Mouse (Mus musculus): ENCODE data around the gene Gapvd1.
"Not testable (repeated sequence)": the region's sequence is repeated elsewhere in the genome, so short reads cannot be mapped to it uniquely, and the experiment has no call there.

Gapvd1 gene

DNA sequence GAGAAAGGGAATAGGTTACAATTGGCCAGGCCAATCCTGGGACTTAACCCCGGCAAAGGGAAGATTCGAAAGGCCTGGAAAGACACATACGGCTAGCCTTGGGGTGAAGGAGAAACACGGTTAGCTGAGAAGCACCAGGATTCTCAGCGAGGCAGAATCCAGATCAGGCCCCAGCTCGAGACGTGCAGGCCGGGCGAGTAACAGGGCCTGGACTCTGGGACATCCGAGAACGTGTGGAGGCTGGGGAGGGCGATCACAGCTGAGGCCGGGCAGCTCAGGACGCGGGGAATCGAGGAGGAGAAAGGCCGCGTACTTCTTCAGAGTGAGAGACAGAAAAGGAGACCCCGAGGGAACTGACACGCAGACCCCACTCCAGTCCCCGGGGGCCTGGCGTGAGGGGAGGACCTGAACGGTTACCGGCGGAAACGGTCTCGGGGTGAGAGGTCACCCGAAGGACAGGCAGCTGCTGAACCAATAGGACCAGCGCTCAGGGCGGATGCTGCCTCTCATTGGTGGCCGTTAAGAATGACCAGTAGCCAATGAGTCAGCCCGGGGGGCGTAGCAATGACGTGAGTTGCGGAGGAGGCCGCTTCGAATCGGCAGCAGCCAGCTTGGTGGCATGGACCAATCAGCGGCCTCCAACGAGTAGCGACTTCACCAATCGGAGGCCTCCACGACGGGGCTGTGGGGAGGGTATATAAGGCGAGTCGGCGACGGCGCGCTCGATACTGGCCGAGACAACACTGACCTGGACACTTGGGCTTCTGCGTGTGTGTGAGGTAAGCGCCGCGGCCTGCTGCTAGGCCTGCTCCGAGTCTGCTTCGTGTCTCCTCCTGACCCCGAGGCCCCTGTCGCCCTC lies 16.6 kb upstream of the Gapvd1 start, which contains the start of gene Hspa5:
TSS of gene Hspa5 (plus strand) at position 603 of the 859 bp plus-strand sequence.
- DNase-seq (ENCODE audit: low read depth, low spot score): peak; percentile 98

DNA sequence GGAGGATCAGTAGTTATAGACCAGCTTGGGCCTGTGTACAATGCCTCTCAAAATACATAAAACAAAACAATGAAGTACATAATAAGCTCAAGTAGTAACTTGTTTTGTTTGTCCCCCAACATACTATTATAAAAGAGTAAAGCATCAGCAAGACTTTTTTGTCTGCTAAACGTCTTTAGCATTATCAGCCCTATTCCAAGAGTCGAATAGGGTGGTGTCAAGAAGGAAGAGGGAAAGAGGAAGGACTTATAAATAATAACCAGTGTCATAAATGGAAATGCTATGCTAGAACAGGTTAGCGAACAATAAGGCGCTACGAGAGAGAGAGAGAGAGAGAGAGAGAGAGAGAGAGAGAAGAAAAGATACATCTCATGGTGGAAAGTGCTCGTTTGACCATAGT lies 15.9 kb upstream of the Gapvd1 start:
- no peak for DNase-seq (ENCODE audit: low read depth, low spot score)

DNA sequence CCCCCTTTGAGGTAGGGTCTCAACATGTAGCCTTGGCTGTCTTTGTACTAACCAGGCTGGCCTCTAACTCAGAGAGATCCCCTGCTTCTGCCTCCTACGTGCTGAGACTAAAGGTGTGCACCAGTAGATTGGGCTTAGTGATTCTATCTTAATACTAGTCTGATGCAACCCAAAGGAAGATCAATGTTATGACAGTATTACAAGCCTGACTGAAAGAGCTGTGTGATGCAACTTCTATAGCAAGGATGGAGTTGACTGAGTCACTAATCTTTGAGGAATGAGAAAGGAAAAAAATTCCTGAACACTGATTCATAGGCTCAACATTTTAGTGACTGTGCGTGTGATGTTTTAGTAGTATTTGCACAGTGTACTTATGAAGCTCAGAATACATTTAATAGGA lies 15.0 kb upstream of the Gapvd1 start:
- DNase-seq (ENCODE audit: low read depth, low spot score): no peak

DNA sequence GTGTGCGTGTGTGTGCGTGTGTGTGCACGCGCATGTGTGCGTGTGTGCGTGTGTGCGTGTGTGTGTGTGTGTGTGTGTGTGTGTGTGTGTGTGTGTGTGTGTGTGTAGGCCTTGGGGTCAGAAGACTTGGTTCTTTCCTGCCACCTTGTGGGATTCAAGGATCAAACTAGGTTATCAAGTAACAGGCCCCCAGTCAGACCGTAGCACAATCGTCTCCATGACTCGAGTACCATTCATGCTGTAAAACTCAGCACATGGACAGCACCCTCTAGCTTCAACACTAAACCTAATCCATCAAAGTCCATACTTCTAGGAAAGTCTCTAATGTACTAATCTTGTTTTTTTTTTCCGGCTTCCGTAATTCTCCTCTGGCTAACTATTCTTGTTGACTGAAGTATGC lies 9.8 kb upstream of the Gapvd1 start:
- DNase-seq (ENCODE audit: low read depth, low spot score): no peak

DNA sequence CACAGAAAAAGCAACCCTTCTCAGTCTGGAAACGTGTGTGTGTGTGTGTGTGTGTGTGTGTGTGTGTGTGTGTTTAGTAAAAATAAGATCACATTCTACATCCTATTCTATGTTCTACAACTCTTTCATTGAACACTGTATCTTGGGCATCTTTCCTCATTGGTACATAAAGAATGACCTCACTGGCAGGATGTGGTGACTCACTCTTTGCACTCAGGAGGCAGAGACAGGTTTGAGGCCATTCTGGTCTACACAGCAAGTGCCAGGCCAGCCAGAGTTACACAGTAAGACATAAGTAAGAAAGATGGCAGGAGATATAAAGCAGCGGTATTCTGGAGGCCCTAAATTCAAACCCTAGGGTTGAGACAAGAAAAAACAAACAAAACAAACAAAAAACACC lies 7.8 kb upstream of the Gapvd1 start:
- no peak for DNase-seq (ENCODE audit: low read depth, low spot score)

DNA sequence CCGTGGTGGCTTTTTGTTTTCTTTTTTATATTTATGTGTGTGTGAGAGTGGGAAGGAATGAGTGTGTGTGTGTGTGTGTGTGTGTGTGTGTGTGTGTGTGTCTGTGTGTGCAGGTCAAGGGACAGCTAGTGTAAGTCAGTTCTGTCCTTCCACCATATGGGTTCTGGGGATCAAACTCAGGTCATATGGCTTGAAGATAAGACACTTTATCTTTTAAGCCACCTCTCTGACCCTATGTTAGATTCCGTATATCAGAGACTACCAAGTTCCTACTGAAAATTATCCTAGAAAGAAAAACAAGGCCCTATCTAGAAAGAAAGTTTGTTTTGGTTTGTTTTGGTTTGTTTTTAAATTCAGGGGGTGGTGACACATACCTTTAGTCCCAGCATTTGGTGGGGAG lies 7.1 kb upstream of the Gapvd1 start:
- DNase-seq (ENCODE audit: low read depth, low spot score): no peak

DNA sequence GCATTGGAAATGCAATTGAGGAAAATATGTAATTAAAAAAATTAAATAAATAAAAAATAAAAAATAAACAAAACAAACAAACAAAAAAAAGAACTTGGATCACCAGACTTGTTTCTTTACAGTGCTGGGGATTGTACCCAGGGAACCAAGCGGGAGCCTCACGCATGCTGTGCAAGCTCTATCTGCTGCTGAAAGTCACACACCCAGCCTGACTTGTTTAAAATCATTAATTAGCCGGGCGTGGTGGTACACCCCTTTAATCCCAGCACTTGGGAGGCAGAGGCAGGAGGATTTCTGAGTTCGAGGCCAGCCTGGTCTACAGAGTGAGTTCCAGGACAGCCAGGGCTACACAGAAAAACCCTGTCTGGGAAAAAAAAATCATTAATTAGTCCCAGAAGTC lies 6.2 kb upstream of the Gapvd1 start:
- DNase-seq (ENCODE audit: low read depth, low spot score): not testable (repeated sequence)

DNA sequence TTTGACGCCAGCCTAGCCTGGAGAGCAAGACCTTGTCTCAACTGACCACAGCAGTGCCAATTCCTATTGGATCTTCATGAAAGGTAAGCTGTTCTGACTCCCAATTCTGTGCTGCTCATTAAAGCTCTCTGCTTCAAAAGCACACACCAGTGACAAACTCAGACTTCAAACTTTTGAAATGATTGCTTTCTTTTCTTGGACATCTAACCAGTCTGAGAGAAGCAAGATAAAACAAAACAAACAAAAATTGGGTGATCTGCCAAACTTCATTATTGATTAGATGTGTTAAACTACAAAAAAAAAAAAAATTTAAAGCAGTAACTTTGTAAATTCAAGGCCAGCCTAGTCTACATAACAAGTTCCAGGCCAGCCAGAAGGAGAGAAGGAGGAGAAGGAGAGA lies 2.3 kb upstream of the Gapvd1 start:
- DNase-seq (ENCODE audit: low read depth, low spot score): no peak

DNA sequence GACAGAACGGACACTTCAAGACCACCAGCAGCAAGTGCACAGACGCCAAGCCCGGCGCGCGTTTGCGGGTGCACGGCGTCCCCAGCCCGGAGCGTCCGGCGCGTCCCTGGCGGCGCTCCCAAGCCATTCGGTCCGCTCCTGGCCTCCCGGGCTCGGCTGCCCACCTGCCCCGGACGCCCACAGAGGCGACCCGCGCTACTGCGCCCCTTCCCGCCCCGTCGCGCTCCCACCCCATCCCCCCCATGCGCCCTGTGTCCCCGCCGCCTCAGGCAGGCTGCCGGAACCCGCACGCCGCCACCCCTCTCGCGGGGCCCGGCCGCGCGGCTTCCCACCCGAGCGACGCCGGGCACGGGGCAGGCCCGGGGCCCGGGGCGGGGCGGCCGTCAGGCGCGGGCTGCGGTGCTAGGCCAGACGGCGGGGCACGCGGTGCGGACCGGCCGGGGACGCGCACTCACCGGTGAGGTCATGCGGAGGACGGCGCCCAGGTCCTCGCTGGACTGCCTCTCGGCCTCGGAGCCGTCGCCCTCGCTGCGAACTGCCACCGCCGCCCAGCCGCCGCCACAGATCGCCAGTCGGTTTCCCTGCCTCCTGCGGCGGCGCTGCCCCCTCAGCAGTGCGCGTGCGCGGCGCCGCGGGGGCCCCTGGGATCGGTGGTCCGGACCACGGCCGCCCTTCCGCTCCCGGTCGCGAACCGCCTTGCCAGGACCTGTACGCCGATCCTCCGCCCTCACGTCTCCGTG lies 1.1 kb downstream of the Gapvd1 start:
- DNase-seq (ENCODE audit: low read depth, low spot score): peak; percentile 76

DNA sequence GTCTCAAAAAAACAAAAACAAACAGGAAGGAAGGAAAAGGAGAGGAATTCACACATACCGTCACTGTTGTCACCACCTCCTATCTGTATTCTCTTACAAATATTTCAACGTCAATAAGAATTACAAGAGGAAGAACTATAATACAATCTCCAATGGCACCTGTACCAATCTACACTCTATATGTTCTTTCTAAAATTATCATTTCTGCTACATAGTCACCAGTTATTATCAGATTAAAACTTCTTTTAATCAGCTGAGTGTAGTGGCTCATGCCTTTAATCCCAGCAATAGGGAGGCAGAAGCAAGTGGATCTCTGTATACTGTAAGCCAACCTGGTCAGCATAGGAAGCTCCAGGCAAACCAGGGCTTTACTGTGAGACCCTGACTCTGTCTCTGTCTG lies 4.8 kb downstream of the Gapvd1 start:
- DNase-seq (ENCODE audit: low read depth, low spot score): no peak

DNA sequence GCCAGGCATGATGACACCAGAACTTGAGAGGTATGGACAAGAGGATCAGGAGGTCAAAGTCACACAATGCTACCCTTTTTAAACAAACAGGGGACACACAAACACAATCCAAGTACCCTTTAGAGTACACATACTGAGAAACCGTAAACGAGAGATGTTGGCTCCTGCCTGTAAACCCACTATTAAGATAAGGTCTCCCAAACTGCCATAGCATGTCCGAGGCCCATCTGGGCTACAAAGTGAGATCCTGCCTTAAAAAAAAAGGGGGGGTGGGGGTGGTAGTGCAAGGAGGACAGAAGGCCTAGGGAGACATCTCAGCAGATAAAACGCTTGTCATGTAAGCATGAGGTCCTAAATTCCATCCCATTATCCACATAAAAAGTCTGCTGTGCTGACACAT lies 6.6 kb downstream of the Gapvd1 start:
- no peak for DNase-seq (ENCODE audit: low read depth, low spot score)

DNA sequence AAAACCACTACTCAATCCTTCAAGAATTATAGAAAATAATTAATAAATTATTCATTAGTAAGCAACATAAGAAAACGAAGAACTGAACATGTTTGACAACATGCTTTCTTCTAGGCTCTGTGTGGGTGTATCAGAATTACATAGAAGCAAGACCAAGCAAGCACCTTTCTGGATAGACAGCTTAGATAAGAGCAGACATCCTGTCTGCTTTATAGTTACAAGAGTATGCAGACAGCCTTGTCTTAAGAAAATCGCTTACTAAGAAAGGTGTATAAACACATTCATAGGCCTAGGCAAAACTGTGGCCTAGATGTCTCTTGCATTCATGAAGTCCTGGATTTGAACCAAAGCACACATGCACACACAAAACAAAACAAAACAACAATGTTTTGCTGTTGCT lies 9.4 kb downstream of the Gapvd1 start:
- no peak for DNase-seq (ENCODE audit: low read depth, low spot score)

DNA sequence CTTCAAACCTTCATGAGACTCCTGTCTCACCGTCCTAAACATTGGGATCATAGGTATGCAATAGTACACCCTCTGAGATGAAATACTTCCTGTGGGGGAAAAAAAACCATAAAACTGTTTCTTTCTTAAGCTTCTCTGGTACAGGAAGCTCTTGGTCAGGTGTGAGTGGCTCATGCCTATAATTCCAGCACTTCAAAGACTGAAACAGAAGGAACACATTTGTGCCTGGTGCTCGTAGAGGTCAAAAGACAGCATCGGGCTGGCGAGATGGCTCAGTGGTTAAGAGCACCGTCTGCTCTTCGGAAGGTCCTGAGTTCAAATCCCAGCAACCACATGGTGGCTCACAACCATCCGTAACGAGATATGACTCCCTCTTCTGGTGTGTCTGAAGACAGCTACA lies 10.6 kb downstream of the Gapvd1 start:
- no peak for DNase-seq (ENCODE audit: low read depth, low spot score)

DNA sequence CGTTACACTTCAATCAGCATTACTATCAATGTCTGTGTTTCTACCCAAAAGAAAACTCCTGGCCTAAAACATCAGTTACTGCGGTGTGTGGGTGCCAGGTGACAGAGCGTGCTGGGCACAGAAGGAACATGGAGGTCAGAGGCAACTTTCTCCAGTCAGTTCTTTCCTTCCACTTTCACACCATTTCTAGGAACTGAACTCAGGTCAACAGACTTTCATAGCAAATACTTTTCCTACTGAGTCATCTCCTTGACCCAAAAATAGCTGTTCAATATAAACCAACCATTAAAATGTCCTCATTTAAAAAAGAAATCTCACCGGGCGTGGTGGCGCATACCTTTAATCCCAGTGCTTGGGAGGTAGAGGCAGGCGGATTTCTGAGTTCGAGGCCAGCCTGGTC lies 12.4 kb downstream of the Gapvd1 start:
- no peak for DNase-seq (ENCODE audit: low read depth, low spot score)

DNA sequence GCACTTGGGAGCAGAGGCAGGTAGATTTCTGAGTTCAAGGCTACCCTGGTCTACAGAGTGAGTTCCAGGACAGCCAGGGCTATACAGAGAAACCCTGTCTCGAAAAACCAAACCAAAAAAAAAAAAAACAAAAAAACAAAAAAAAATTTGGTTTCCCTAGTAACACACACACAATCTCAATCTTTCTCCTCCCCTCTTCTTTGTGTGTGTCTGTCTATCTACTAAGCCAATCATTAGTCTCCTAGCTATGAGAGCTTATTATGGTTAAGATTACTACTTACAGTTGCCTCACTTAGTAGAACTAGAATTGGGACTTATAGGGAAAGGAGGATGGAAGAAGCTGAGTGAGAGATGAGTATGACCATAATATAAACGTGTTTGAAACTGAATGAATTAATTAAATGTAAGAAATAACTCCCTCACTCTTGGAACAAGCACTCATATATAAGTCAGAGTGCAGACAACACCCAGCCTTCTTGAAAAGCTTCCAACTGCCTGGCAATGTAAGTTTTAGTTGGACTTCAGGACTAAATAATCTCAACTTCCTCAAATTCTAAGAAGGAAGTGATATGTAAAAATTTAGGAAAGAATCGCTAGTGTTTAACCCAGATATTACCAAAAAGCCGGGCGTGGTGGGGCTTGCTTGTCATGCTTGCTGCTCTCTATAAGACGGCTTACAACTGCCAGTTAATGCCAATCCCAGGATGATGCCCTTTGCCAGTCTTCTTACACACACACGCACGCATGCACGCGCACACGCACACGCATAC lies 13.5 kb downstream of the Gapvd1 start:
- no peak for DNase-seq (ENCODE audit: low read depth, low spot score)

DNA sequence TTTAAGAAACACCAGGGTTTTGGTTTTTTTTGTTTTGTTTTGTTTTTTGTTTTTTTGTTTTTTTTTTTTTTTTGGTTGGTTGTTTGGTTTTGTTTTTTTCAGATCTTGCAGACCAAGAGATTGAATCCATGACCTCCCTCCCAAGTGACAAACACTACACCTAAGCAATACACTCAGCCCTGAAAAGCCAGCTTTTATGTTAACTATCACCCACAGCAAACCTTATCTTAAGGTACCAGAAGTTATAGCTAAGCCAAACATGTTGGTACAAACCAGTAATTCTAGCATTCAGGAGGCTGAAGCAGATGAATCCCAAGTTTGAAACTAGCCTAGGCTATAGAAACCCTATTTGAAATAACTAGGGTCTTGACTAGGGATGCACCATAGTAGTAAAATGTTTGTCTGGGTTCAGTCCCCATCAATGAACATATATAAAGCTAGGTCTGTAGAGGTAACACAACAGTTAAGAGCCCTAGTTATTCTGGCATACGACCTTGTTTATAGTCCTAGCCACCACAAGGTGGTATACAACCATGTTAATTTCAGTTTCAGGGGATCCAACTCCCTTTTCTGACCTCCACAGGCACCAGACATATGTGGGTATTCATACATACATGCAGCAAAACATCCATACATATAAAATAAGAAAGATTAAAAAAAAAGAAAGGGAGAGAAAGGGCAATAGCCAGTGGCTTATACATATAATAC lies 15.2 kb downstream of the Gapvd1 start:
- DNase-seq (ENCODE audit: low read depth, low spot score): peak; percentile 69

DNA sequence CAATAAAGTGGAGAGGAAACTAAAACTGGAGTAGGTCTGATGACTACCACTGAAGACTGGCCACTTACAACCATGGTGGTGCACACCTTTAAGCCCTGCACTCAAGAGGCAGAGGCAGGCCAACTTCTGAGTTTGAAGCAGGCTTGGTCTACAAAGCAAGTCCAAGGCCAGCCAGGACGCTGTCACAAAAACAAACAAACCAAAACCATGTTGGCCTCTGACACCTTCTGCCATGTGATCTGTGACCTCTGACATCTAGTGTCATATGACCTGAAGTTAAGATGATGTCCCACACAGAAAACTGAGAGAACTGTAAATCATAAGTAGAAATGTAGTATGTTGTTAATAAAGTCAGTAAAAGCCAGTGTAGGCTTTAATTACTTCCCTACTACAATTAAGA lies 17.1 kb downstream of the Gapvd1 start:
- no peak for DNase-seq (ENCODE audit: low read depth, low spot score)

DNA sequence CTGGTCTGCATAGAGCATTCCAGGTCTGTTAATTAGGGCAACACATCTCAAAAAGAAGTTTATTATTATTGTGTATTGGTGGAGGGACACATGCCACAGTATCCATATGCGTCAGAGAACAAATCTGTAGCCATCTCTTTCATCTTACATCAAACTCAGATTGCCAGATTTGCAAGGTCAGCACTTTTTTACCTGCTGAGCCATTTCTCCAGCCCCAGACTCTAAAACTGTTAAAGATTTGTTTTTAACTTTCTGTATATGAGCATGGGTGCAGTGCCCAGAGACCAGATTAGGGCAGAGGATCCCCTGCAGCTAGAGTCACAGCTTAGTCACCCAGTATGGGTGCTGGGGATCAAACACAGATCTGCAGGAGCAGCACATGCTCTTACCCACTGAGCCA lies 18.4 kb downstream of the Gapvd1 start:
- DNase-seq (ENCODE audit: low read depth, low spot score): no peak

DNA sequence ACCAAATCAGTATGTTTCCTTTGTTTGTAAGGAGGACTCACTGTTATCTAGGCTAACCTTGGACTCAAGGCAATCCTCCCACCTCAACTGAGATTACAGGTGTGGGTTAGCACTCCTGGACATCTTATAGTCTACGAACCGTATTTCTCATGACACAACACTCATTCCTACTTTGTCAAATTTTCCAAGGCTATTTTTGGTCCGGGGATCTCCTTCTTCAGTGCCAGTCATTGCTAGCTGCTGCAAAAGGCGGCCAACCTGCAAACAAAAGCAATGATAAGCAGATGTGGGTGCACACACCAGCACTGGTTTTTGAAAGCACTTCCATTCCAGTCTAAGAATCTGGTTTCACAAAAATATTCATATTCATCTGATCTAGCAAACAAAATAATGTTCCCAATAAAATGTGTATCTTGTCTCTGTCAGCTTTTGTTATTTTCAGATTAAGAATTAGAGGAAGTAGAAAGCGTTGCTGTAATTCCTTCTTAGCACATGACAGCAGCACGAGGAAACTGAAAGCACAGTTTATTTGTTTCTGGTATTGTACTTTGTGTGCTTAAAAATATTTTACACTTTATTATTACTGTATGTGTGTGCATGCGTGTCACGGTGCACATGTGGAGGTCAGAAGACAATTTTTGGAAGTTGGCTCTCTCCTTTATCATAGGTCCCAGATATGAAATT lies 27.8 kb downstream of the Gapvd1 start:
- no peak for DNase-seq (ENCODE audit: low read depth, low spot score)

DNA sequence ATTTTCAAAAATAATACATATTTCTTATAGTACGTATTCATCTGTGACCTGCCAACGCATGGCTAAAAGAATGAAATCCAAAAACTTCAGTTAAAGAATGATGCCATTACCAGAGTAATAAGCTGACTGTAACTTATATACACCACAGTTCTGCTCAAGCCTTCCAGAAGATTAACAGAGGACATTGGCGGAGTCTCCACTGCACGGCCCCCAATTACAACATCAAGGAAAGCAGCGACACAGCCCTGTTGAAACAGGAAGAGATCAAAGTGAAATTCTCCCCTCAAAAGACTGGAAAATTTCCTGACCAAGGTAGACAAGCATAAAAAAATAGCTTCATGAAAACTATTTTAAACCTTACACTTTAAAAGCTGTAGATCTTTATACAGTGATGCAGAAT lies 29.8 kb downstream of the Gapvd1 start:
- no peak for DNase-seq (ENCODE audit: low read depth, low spot score)

DNA sequence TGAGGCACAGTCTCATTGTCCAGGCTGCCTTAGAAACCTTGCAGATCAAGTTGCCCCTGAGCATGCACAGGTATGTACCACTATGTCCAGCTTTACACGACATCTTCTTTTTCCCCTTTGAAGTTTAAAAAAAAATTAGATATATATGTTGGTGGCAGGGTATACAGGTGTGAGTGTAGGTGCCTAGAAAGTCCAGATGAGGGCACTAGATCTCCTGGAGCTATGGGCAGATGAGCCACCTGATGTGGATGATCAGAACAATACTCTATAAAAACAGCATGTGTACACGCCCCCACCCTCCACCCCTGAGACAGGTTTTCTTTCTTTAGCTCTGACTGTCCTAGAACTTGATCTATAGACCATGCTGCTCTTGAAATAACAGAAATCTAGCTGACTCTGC lies 36.8 kb downstream of the Gapvd1 start:
- DNase-seq (ENCODE audit: low read depth, low spot score): no peak

Measured in c-Kit-negative CD71-positive TER-119-positive erythroid progenitor cells, embryonic 14.5 days (primary cell).